Mouse (Mus musculus): ENCODE measurements around the gene Gtpbp1. TPM values are rescaled to one million over a fixed set of nuclear protein-coding genes. Genes with fewer than 3 reads are reported as not detected.
A peak's percentile ranks its signal among the peaks of the same experiment; 100 is the strongest.

Gtpbp1 gene
- polyA plus RNA-seq, 1 experiment from 2014 or later = 37.9 TPM

DNA sequence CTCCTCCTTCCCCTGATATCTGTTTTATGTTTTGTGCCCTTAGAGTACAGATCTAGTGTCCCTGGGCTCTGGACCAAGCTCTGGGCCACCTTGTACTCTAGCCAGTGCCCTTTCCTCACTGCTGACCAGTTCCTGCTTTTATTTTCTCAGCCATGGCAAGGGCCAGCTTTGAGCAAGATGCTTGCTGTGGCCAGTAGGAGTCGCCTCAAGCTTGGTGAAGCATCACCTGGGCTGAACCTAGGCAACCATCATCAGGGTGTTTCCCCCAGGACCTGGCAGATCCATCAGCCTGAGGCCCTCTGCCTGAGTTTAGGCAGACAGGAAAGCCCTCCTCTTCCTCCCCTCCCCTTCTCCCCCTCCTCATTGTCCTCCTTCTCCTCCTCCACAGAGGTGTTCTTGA is 32.8 kb downstream of the Gtpbp1 start:
- peaks cover 87% of the 10 kb centered on the region for H3K36me3 ChIP-seq (ENCODE audit: insufficient read depth)
- H3K4me1 ChIP-seq (ENCODE audit: insufficient read depth) = no peaks in the 10 kb centered on the region
- ATAC-seq (ENCODE audit: insufficient read depth) = no peak
- no peak overlapping the region for H3K9ac ChIP-seq
- peak; percentile 55 for TF ChIP-seq CTCF (IDR thresholded peaks at IDR 0.05; ENCODE audit: low read depth)
- H3K4me2 ChIP-seq = no peak overlapping the region
- 26% methylated on average over 1 of the region's 1 CpGs for WGBS
- no peak overlapping the region for H3K27ac ChIP-seq (ENCODE audit: low read depth)
- H3K27me3 ChIP-seq (ENCODE audit: insufficient read depth, low read length) = no peaks in the 10 kb centered on the region
- H3K4me3 ChIP-seq (ENCODE audit: low read depth, low read length) = no peak overlapping the region
- DNase-seq = peak; percentile 37
- no peaks in the 10 kb centered on the region for H3K9me3 ChIP-seq (ENCODE audit: low read depth, low read length)

DNA sequence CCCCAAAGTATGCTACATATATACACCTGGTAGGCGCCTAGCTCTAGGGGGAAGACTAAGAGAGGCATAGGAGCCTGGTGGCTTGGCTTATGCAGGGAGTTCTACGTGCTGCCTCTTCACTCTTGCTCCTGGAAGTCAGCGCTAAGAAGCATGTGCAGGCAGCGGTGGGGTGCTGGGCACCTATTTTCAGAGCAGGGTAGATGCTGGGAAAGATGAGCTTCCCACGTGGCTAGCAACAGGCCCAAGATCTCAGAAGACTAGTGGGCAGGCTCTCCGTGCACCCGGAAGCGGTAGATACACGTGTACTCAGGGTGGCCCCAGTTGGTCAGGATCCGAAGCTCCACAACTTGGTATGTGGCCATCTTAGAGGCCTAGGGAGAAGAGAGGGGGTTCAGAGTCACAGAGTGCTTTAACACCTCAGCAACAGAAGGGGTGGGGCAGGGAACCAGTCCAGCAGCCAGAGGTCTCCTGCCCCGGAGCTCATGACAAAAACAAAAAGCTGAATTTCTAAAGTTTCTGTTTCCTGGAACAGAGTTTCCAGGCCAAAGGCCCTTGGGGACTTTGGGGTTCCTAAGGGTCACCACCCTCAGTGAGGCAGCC is 34.6 kb downstream of the Gtpbp1 start:
- TF ChIP-seq CTCF (IDR thresholded peaks at IDR 0.05; ENCODE audit: low read depth) = no peak
- Histone ChIP-seq H3K4me2 (no peak overlapping the region), H3K27me3 (ENCODE audit: insufficient read depth, low read length) (no peaks in the 10 kb centered on the region), H3K4me3 (ENCODE audit: low read depth, low read length) (no peak overlapping the region), H3K9me3 (ENCODE audit: low read depth, low read length) (no peaks in the 10 kb centered on the region), H3K27ac (ENCODE audit: low read depth) (no peak overlapping the region), H3K9ac (no peak overlapping the region), H3K36me3 (ENCODE audit: insufficient read depth) (peaks cover 87% of the 10 kb centered on the region), H3K4me1 (ENCODE audit: insufficient read depth) (no peaks in the 10 kb centered on the region)
- ATAC-seq (ENCODE audit: insufficient read depth) = no peak
- no peak for DNase-seq
- 83% methylated on average over 11 of the region's 11 CpGs for WGBS

DNA sequence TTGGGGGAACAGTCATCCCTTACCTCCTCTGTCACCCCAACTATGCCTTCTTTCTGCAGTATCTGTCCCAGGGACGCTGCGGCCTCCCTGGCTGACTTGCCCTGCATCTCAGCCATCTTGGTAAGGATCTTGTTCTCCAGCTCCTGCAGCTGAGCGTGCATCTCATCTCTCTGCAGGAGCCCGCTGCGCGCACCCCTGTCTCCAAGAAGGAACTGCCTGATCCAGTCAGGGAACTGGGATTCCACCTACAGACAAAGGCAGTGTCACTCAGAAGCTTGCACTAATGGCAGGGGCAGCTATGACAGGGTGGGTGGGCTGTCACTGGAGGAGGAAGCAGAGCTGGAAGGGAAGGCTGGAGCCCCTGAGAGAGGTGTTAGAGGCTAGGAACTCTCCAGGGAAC is 37.2 kb downstream of the Gtpbp1 start:
- H3K36me3 ChIP-seq (ENCODE audit: insufficient read depth) = peaks cover 85% of the 10 kb centered on the region
- TF ChIP-seq CTCF (IDR thresholded peaks at IDR 0.05; ENCODE audit: low read depth) = no peak

DNA sequence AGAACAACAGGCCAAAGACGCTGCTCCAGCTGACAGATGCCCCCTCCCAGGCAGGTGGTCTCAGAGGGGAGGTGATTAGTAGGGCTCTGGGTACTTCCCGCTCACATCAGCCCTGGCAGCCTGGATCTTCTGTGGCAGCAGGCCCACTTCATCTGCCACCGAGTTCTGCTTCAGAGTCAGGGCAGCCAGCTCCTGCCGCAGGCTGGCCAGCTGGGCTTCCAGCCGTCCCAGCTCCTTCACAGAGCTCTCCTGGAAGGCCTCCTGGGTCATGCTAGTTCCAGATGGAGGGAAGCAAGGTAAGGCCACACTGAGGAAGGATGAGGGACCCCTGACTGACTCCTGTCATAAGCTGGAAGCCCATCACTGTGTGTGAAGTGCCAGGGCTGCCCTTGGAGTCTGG is 37.7 kb downstream of the Gtpbp1 start:
- 65% methylated on average over 5 of the region's 5 CpGs for WGBS
- TF ChIP-seq CTCF (IDR thresholded peaks at IDR 0.05; ENCODE audit: low read depth) = no peak

More for the DNA sequence above, 37.2 kb downstream of the Gtpbp1 start:
- no peak overlapping the region for H3K9ac ChIP-seq
- no peak overlapping the region for H3K4me3 ChIP-seq (ENCODE audit: low read depth, low read length)
- H3K27ac ChIP-seq (ENCODE audit: low read depth) = no peak overlapping the region
- ATAC-seq (ENCODE audit: insufficient read depth) (no peak), DNase-seq (no peak)
- no peaks in the 10 kb centered on the region for H3K27me3 ChIP-seq (ENCODE audit: insufficient read depth, low read length)
- no peaks in the 10 kb centered on the region for H3K9me3 ChIP-seq (ENCODE audit: low read depth, low read length)
- WGBS = 96% methylated on average over 6 of the region's 6 CpGs
- H3K4me1 ChIP-seq (ENCODE audit: insufficient read depth) = no peaks in the 10 kb centered on the region
- H3K4me2 ChIP-seq = no peak overlapping the region

DNA sequence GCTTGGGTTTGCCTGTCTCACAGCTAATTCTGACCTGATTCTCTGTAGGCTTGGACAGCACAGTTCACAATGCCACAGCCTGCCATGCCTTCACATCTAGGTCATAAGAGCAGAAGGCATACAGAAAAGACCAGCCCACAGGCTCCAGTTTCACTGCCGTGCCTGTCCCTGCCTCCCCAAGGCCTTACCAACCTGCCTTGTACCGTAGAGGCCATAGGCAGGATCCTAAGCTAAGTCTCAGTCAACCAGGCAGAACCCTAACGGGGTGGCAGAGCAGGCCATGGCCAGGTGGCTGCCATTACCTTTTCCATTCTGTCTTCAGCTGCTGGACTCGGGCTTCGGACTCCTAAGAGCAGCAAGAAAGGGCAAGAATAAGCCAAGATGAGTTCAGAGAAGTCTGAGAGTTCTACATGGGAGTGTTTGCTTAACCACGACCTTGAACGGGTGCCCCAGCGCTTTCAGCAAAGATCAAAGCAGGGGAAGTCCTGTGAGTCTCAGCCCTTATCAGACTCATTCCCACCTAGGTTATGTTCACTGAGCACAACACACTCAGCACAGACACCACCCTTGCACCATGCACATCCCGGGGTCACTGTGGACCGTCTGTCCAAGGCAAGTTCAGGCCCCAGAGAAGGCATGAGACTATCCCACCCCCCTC is 38.2 kb downstream of the Gtpbp1 start:
- Histone ChIP-seq H3K9ac (no peak overlapping the region), H3K4me2 (no peak overlapping the region), H3K27ac (ENCODE audit: low read depth) (no peak overlapping the region), H3K4me3 (ENCODE audit: low read depth, low read length) (no peak overlapping the region), H3K9me3 (ENCODE audit: low read depth, low read length) (no peaks in the 10 kb centered on the region), H3K36me3 (ENCODE audit: insufficient read depth) (peaks cover 86% of the 10 kb centered on the region), H3K4me1 (ENCODE audit: insufficient read depth) (no peaks in the 10 kb centered on the region), H3K27me3 (ENCODE audit: insufficient read depth, low read length) (no peaks in the 10 kb centered on the region)
- DNase-seq = no peak
- no peak for TF ChIP-seq CTCF (IDR thresholded peaks at IDR 0.05; ENCODE audit: low read depth)
- no peak for ATAC-seq (ENCODE audit: insufficient read depth)
- 68% methylated on average over 10 of the region's 10 CpGs for WGBS

More for the DNA sequence above, 37.7 kb downstream of the Gtpbp1 start:
- Histone ChIP-seq H3K36me3 (ENCODE audit: insufficient read depth) (peaks cover 85% of the 10 kb centered on the region), H3K9me3 (ENCODE audit: low read depth, low read length) (no peaks in the 10 kb centered on the region), H3K4me3 (ENCODE audit: low read depth, low read length) (no peak overlapping the region), H3K27ac (ENCODE audit: low read depth) (no peak overlapping the region), H3K4me1 (ENCODE audit: insufficient read depth) (no peaks in the 10 kb centered on the region), H3K4me2 (no peak overlapping the region), H3K27me3 (ENCODE audit: insufficient read depth, low read length) (no peaks in the 10 kb centered on the region), H3K9ac (no peak overlapping the region)
- no peak for ATAC-seq (ENCODE audit: insufficient read depth)
- no peak for DNase-seq

DNA sequence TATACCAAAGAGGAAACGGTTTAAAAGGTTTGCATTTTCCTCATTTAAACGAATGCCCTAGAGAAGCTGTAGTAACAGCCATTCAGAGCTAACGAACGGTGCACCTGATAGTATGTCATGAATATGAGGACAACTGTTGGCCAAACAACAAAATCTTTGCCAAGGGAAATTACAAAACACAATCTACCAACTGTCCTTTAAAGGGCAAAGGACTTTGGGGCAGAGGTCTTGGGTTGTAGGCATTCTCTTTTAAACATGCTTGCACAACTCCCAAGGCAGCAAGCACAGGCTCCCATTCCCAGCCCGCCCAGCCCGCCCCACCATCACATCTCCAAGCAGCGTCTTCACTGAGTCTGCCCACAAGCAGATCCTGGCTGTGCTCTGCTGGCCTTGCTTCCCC is 40.9 kb downstream of the Gtpbp1 start:
- no peak overlapping the region for H3K27ac ChIP-seq (ENCODE audit: low read depth)
- H3K36me3 ChIP-seq (ENCODE audit: insufficient read depth) = peaks cover 82% of the 10 kb centered on the region
- H3K9ac ChIP-seq = no peak overlapping the region
- ATAC-seq (ENCODE audit: insufficient read depth) (no peak), DNase-seq (no peak)
- H3K4me1 ChIP-seq (ENCODE audit: insufficient read depth) = no peaks in the 10 kb centered on the region
- no peaks in the 10 kb centered on the region for H3K9me3 ChIP-seq (ENCODE audit: low read depth, low read length)
- WGBS = 84% methylated on average over 7 of the region's 7 CpGs
- no peaks in the 10 kb centered on the region for H3K27me3 ChIP-seq (ENCODE audit: insufficient read depth, low read length)
- no peak overlapping the region for H3K4me2 ChIP-seq
- TF ChIP-seq CTCF (IDR thresholded peaks at IDR 0.05; ENCODE audit: low read depth) = no peak
- H3K4me3 ChIP-seq (ENCODE audit: low read depth, low read length) = no peak overlapping the region

DNA sequence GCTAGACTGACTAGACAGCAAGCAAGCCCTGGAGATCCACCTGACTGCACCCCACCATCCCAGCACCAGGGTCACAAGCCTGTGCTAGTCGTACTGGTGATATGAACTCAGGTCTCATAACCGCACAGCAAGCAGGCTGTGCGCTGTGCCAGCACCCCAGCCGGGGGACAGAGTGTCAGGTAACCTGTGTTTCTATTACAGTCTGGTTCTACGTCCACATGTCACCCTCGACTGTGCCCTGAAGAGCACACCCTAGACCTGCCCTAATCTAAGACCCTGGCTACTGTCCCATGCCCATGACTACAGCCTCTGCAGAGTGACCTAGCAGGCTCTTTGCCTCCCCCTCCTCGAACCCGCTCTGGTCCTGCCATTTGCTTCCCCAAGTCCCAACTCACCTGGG is 42.5 kb downstream of the Gtpbp1 start:
- H3K27ac ChIP-seq (ENCODE audit: low read depth) = no peak overlapping the region
- H3K9me3 ChIP-seq (ENCODE audit: low read depth, low read length) = no peaks in the 10 kb centered on the region
- no peak overlapping the region for H3K9ac ChIP-seq
- H3K4me3 ChIP-seq (ENCODE audit: low read depth, low read length) = no peak overlapping the region
- peaks cover 82% of the 10 kb centered on the region for H3K36me3 ChIP-seq (ENCODE audit: insufficient read depth)
- H3K4me1 ChIP-seq (ENCODE audit: insufficient read depth) = no peaks in the 10 kb centered on the region
- 98% methylated on average over 8 of the region's 8 CpGs for WGBS
- no peaks in the 10 kb centered on the region for H3K27me3 ChIP-seq (ENCODE audit: insufficient read depth, low read length)
- DNase-seq (no peak), ATAC-seq (ENCODE audit: insufficient read depth) (no peak)
- no peak overlapping the region for H3K4me2 ChIP-seq
- TF ChIP-seq CTCF (IDR thresholded peaks at IDR 0.05; ENCODE audit: low read depth) = no peak
